Mouse (Mus musculus) adrenal gland, postnatal 14 days (tissue): ENCODE data around the gene Helz2. TPM values are rescaled to one million over a fixed set of nuclear protein-coding genes. Genes with fewer than 3 reads are reported as not detected.

Experiments used
- DNase-seq: peaks from one replicate; pipeline ENCODE4 v3.0.0; 2021; ENCODE audit warnings: mixed read lengths
- long read RNA-seq, 2 experiments: library from polyadenylated mRNA; stranded (forward); transcript quantifications; one replicate each; pipeline ENCODE4 v2.0.0; 2021
- total RNA-seq: library from RNA; stranded (reverse); gene quantifications from 2 replicates; pipeline ENCODE4 v1.2.3, GENCODE M21; 2021

Gene Helz2
- total RNA-seq: 19.2 and 23.9 TPM in 2 replicates
- long read RNA-seq, experiment 1, partial matches to known transcripts: 4 of 5 reads
- long read RNA-seq, experiment 1, other reads (novel, unspliced or antisense): 1 of 5 reads
- long read RNA-seq, experiment 2, partial matches to known transcripts: 1 of 2 reads
- long read RNA-seq, experiment 2, other reads (novel, unspliced or antisense): 1 of 2 reads

GRCm38 (mm10) chr2:181241602-181242313 is at the start of gene Helz2:
Helz2 (minus strand) TSS chr2:181242027.
- peak; percentile 77 for DNase-seq

DNA sequence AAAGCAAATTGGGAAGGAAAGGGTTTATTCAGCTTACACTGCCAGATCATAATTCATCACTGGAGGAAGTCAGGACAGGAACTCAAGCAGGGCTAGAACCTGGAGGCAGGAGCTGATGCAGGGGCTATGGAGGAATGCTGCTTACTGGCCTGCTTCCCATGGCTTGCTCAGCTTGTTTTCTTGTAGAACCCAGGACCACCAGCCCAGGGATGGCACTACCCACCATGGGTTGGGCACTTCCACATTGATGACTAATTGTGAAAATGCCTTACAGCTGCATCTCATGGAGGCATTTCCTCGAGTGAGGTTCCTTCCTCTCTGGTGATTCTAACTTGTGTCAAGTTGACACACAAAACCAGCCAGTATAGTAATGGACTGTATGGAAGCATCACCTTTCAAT is 49.1 kb upstream of the Helz2 start:
- no peak for DNase-seq

- no peak for DNase-seq
Measured at GRCm38 (mm10) chr2:181288691-181289090, 46.9 kb upstream of the Helz2 start.

DNA sequence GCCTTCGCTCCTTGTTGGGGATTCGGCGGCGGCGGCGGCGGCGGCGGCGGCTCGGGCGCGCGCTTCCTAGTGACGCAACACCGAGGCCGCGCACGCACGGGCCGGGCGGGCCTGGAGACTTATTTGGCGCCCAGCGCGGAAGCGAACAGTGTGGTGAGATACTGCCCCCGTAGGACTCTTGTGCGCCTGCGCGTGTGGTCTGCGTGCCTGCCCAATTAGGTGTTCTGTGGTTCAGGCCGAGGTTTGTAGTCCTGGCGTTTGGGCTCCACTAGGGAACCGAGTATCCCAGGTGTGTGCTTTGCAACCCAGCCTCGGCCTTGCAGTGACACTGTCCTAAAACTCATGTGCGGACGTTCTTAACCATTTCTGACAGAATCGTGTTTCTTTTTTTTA is 46.1 kb upstream of the Helz2 start, which contains the start of gene Gmeb2:
TSS of gene Gmeb2 (minus strand) at position 78 of the 393 bp plus-strand sequence.
- DNase-seq: peak; percentile 96

DNA sequence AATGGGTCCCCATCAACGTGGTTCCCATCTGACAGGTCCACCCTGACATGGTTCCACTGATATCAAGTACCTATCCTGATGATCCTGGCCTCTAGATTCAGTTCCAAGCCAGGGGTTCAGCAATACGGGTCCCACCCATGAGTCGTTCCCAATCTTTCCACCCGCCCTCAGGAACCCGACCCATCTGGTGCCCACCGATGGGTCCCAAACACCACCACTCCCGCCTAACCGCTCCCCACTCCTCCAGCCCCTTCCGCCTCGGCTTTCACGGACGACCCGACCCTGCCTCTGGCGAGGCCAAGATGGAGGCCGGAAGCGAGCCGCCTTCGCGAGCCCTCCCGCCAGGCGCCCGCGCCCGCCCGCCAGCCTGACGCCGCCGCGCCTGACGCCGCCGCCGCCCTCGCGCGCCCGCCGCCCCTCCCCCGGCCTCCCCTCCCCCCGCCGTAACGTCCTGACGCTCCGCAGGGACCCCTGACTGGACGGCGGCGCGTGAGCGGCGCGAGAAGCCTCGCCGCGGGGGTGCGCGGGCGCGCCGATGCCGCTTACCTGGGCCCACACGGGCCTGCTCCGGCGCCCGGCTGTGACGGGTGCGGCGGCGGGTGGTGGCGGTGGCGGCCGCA is 45.6 kb upstream of the Helz2 start:
- peak; percentile 93 for DNase-seq

GRCm38 (mm10) chr2:181286629-181287337 is 45.0 kb upstream of the Helz2 start:
- no peak for DNase-seq

DNA sequence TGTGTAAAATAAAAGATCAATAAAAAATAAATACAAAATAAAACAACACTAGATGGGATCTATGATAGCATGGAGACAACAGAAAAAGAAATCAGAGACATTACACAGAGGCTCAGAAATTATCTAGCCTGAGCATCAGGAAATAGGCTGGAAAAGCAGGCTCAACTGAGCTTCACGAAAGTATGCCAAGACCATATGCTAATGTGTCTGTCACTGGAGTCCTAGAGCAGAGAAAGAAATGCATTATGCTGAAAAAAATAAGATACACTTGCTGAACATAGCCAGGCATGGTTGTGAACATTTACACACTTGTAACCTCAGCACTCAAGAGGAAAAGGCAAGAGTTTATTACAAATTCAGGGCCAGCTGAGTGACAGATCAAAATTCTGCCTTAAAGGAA is 38.1 kb upstream of the Helz2 start:
- no peak for DNase-seq

GRCm38 (mm10) chr2:181277866-181278265 is 36.0 kb upstream of the Helz2 start:
- DNase-seq: no peak

- DNase-seq: peak; percentile 43
Measured at GRCm38 (mm10) chr2:181276766-181277165, 34.9 kb upstream of the Helz2 start.

DNA sequence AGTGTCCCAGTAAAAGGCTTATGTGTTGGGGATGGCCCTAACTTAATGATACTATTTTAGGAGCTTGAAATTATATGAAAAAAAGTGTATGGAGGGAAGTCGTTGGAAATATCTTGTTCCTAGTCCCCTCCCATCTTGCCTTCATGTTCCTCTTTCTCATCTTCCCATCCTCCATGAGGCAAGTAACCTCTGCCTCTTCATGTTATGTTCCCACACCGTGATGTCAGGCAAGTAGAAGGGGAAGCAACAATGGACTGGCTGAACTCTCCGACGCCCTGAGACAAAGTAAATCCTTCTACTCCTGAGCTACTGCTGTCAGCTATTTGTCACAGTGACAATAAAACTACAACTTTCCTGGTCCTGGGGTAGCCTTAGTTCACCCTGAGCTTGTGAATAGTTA is 32.8 kb upstream of the Helz2 start:
- DNase-seq: no peak

- DNase-seq: no peak
Measured at GRCm38 (mm10) chr2:181273829-181274228, 32.0 kb upstream of the Helz2 start.

- no peak for DNase-seq
Measured at GRCm38 (mm10) chr2:181272092-181272491, 30.3 kb upstream of the Helz2 start.

GRCm38 (mm10) chr2:181266839-181267238 is 25.0 kb upstream of the Helz2 start:
- DNase-seq: no peak

DNA sequence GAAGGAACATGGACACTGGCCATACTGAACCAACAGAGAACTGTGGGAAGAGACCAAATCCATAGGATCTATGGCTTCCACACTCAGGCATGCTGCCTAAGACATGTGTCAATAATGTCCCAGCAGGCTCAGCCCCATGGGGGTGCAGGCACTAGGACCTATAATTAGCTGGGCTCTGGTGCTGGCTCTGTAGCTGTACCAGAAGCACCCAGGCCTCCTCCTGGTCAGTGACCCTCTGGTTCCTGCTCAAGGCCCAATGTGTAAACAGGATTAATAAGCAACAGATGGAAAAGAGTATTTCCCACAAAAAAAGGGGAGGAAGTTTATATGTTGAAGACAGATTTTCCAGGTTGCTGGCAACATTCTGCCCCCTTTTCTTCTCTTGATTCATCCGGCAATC is 11.4 kb upstream of the Helz2 start:
- DNase-seq: no peak

DNA sequence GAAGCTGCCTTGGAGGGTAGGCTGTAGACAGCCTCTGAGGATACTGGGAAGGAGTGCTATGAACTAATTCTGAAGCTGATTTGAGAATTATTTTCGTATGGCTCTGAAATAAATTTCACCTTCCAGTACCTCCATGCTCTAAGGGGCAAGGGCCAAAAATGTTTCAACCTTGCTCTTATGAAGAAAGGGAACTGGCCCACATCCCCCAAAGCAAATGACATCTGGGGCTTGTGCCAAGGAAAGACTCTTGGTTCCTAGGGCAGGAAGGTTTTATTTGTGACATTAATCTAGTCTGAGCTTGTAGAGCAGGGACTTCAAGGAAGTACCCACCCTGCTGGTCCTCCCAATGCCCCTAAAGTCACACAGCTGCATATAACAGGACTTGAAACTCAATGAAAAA is 10.0 kb upstream of the Helz2 start:
- DNase-seq: no peak

DNA sequence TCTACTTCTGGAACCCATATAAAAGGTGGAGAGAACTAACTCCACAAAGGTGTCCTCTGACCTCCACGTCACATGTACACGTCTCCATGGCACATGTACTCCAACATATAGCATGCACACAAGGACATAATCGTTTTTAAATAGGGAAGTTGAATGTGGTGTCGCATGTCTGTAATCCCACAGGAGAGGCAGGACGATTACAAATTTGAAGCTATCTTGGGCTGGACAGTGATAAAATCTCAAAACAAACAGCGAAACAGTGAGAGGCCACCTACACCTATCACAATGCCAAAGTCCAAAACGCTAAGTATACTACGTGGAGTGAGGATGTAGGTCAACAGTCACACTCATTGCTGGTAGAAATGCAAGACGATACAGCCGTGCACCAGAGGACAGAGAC is 7.4 kb upstream of the Helz2 start:
- no peak for DNase-seq

DNA sequence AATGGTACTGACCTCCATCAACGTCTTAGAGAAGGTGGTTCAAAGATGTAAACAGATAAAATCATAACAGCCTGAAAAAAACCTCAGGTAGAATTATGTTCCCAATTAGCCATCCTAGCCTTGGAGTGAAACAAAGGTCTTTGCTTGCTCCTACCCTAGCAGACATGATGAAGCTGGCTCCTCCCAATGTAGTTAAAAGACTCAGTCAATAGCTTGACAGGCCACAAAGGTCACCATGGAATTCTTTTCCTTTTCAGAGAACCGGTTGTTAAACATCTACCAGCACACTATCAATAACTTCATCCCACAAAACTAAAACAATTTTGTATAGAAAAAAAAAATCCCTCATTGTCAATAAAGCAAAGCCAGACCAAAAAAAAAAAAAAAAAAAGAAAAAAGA is 3.2 kb upstream of the Helz2 start:
- no peak for DNase-seq

DNA sequence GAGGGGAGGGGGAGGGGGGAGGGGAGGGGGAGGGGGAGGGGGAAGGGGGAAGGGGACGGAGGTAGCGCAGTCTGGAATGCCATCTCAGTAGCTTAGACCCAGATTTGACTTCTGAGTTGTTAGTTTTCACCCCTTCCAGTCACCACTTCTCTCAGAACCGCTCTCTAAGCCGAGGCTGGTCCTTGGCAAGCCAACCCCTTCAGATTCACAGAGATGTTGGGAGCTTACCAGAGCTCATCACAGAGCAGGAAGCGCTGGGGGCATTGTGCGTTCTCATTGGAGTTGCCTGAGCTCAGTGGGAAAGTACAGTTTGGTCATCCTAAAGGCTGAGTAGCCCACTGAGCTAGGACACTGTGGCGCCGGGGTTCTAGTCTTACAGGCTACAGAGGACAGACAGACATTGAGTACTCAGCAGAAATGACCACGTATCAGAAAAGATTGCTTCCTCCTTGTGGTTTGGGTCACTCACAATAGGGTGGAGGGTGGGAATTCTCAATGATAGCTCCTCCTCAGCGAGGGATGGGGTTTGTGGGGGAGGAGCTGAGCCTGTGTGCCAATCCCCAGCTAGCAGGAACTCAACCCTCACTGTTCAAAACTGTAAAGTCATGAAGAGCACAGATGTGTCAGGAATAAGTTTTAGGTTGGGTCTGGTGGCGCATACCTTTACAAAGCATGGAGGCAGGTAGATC is 2.0 kb upstream of the Helz2 start:
- no peak for DNase-seq

DNA sequence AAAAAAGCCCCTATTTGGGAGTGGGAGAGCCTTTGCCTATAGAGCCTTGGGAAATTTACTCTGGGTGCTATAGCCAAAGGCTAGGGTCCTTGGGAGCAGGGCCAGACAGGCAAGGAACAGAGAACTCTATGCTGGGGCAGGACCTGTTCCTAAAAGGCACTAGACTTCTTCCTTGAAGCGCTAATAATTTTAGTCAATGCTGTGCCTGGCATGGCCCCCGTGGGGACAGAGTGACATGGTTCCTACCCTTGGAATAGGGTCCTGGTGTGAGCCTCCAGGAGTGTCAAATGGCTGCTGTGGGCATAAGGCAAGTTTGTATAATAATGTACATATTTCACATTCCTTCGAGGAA is 463 bp upstream of the Helz2 start:
- no peak for DNase-seq

- DNase-seq: no peak
Measured at GRCm38 (mm10) chr2:181240806-181241440, 904 bp downstream of the Helz2 start.

DNA sequence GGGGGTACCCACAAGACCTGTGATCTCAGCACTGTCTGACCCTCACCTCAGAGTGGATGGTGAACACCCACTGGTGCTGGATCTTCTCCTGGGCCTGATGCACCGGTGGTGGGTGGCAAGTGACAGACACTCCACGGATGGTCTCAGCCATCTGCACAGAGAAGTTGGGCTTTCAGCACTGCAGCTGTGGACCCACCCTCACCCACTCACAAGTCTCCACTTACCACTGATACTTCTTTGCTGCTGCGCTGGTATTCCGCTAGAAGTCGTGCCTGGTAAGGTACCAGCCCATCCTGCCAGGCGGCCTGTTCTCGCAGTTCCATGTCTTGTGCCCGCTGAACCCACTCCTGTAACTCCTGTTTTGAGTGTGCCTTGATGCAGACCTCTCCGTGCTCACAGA is 2.6 kb downstream of the Helz2 start:
- DNase-seq: no peak

GRCm38 (mm10) chr2:181238861-181239260 is 3.0 kb downstream of the Helz2 start:
- DNase-seq: no peak
